9 mouse cellular contexts compared by ENCODE assay signal in the genomic region with DNA sequence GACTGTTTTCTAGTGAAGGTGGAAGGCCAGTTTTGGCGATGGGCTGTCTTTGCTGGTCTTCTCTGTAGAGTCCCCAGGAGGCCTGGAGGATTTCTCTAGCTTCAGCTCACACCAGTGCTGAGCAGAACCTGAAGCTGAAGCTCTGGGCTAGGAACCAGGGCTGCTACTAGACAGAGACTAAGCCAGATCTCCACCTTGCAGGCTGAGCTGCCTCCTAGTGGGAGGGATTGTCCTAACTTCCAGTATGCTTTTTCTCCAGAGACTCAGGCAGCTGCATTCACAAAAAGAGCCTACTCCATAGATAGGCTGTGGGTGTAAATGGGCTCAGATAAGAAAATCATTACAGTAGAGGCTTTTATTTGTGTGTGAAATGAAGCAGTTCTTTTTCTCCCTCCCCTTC.
A peak's percentile ranks its signal among the peaks of the same experiment; 100 is the strongest.
DNase-seq lines count a peak whose midpoint lies in the region; ATAC-seq and TF ChIP-seq lines count a peak whose summit lies in the region.
"Had no signal": no experiment of that assay in that cellular context is flagged by ENCODE, and none has a peak within 500 bp of the region (broad histone marks: within the 10 kb centered on the region; RNA-seq: fewer than 3 reads in every experiment).

No protein-coding gene starts in this region.

- TF ChIP-seq POLR2A in testis, adult 2 months (IDR thresholded peaks at IDR 0.05; ENCODE audit: control insufficient read depth, low read depth, low read length): no peak

- 34% methylated on average over 1 of the region's 1 CpGs for WGBS in kidney, embryonic 16.5 days

- H3K4me3 ChIP-seq in kidney, embryonic 16.5 days (ENCODE audit: low read length): no peak overlapping the region
- no peak overlapping the region for H3K4me3 ChIP-seq in testis, adult 2 months (ENCODE audit: control insufficient read depth, low read depth, low read length)
- H3K4me3 ChIP-seq: limb, embryonic 13.5 days had no signal

- H3K27ac ChIP-seq in kidney, embryonic 16.5 days (ENCODE audit: low read length): no peak overlapping the region
- no peak overlapping the region for H3K27ac ChIP-seq in testis, adult 2 months (ENCODE audit: control insufficient read depth, insufficient read depth, low read depth, low read length)
- H3K27ac ChIP-seq: limb, embryonic 13.5 days had no signal

- TF ChIP-seq CTCF in testis, adult 2 months (IDR thresholded peaks at IDR 0.05; ENCODE audit: control insufficient read depth, insufficient read depth, insufficient replicate concordance, low read depth, low read length): peak; percentile 44; the same call in 1 of the 2 replicates

- ATAC-seq in kidney, embryonic 16.5 days (ENCODE audit: low FRiP score, low TSS enrichment): peak; percentile 35; the same call in 1 of the 2 replicates

- H3K4me2 ChIP-seq in kidney, embryonic 16.5 days (replicated peaks; ENCODE audit: low read depth, low read length): no peak overlapping the region
- H3K4me2 ChIP-seq: limb, embryonic 13.5 days had no signal

- H3K9ac ChIP-seq in kidney, embryonic 16.5 days (replicated peaks; ENCODE audit: low read length): no peak overlapping the region
- H3K9ac ChIP-seq: limb, embryonic 13.5 days had no signal

- H3K27me3 ChIP-seq in kidney, embryonic 16.5 days (ENCODE audit: insufficient read depth, low read length): no peaks in the 10 kb centered on the region
- no peaks in the 10 kb centered on the region for H3K27me3 ChIP-seq in testis, adult 2 months (ENCODE audit: control insufficient read depth, insufficient read depth, low read length)
- H3K27me3 ChIP-seq: limb, embryonic 13.5 days had no signal

- no peaks in the 10 kb centered on the region for H3K4me1 ChIP-seq in kidney, embryonic 16.5 days (ENCODE audit: insufficient read depth, low read length)
- no peaks in the 10 kb centered on the region for H3K4me1 ChIP-seq in testis, adult 2 months (ENCODE audit: control insufficient read depth, insufficient read depth, low read length)
- H3K4me1 ChIP-seq: limb, embryonic 13.5 days had no signal

- no peaks in the 10 kb centered on the region for H3K9me3 ChIP-seq in kidney, embryonic 16.5 days (ENCODE audit: low read length)
- H3K9me3 ChIP-seq: limb, embryonic 13.5 days had no signal

- DNase-seq in ovary, adult 18-20 months (ENCODE audit: low spot score): peak; percentile 23
- DNase-seq in ovary, postnatal 10 days (ENCODE audit: low spot score): no peak
- DNase-seq in cerebellum, adult 11-12 months: peak; percentile 28
- peak; percentile 38 to 65 for DNase-seq in frontal cortex, postnatal 10 days (ENCODE audit: low spot score in 2 of 2)
- peak; percentile 42 to 54 for DNase-seq in lung, adult 18-20 months
- no peak for DNase-seq in spleen, adult 18-20 months

- H3K36me3 ChIP-seq in kidney, embryonic 16.5 days (ENCODE audit: insufficient read depth, low read length): no peaks in the 10 kb centered on the region
- H3K36me3 ChIP-seq in testis, adult 2 months (ENCODE audit: control insufficient read depth, insufficient read depth, low read length): no peaks in the 10 kb centered on the region
- H3K36me3 ChIP-seq: limb, embryonic 13.5 days had no signal

Comparison
In these comparisons a context has a peak if more than half of its experiments do, and no peak if none do; other contexts are left out.
1. DNase-seq: peak in ovary, adult 18-20 months (single experiment), cerebellum, adult 11-12 months (single experiment), frontal cortex, postnatal 10 days (2 of 2) and lung, adult 18-20 months (2 of 2); none in ovary, postnatal 10 days (single experiment) and spleen, adult 18-20 months (0 of 2).